Mouse (Mus musculus): ENCODE results near the gene Slc28a1.

The Slc28a1 gene

GRCm38 (mm10) chr7:81114555-81114954 lies at the start of gene Slc28a1:
Slc28a1 (plus strand) TSS chr7:81114799.
- DNase-seq (ENCODE audit: low spot score), result no peak

GRCm38 (mm10) chr7:81066714-81067113 lies 47.9 kb upstream of the Slc28a1 start:
- DNase-seq (ENCODE audit: low spot score), result no peak

- peak; percentile 46 for DNase-seq (ENCODE audit: low spot score)
Observed at GRCm38 (mm10) chr7:81072463-81072862, 42.1 kb upstream of the Slc28a1 start.

- no peak for DNase-seq (ENCODE audit: low spot score)
Observed at GRCm38 (mm10) chr7:81073273-81073672, 41.3 kb upstream of the Slc28a1 start.

GRCm38 (mm10) chr7:81074546-81074945 lies 40.1 kb upstream of the Slc28a1 start:
- DNase-seq (ENCODE audit: low spot score), result no peak

- DNase-seq (ENCODE audit: low spot score), result no peak
Observed at GRCm38 (mm10) chr7:81075299-81075698, 39.3 kb upstream of the Slc28a1 start.

GRCm38 (mm10) chr7:81075732-81076131 lies 38.9 kb upstream of the Slc28a1 start:
- DNase-seq (ENCODE audit: low spot score), result no peak

GRCm38 (mm10) chr7:81077009-81077408 lies 37.6 kb upstream of the Slc28a1 start:
- no peak for DNase-seq (ENCODE audit: low spot score)

- DNase-seq (ENCODE audit: low spot score), result no peak
Observed at GRCm38 (mm10) chr7:81078740-81079139, 35.9 kb upstream of the Slc28a1 start.

GRCm38 (mm10) chr7:81093420-81093965 lies 21.1 kb upstream of the Slc28a1 start:
- no peak for DNase-seq (ENCODE audit: low spot score)

GRCm38 (mm10) chr7:81094104-81094757 lies 20.4 kb upstream of the Slc28a1 start:
- no peak for DNase-seq (ENCODE audit: low spot score)

GRCm38 (mm10) chr7:81100341-81100740 lies 14.3 kb upstream of the Slc28a1 start:
- no peak for DNase-seq (ENCODE audit: low spot score)

- DNase-seq (ENCODE audit: low spot score), result no peak
Observed at GRCm38 (mm10) chr7:81102854-81103253, 11.7 kb upstream of the Slc28a1 start.

GRCm38 (mm10) chr7:81105525-81105924 lies 9.1 kb upstream of the Slc28a1 start:
- no peak for DNase-seq (ENCODE audit: low spot score)

GRCm38 (mm10) chr7:81108226-81108625 lies 6.4 kb upstream of the Slc28a1 start:
- DNase-seq (ENCODE audit: low spot score), result no peak

GRCm38 (mm10) chr7:81109717-81110651 lies 4.6 kb upstream of the Slc28a1 start:
- peak; percentile 26 for DNase-seq (ENCODE audit: low spot score)

- no peak for DNase-seq (ENCODE audit: low spot score)
Observed at GRCm38 (mm10) chr7:81110791-81111190, 3.8 kb upstream of the Slc28a1 start.

- DNase-seq (ENCODE audit: low spot score), result no peak
Observed at GRCm38 (mm10) chr7:81111729-81112128, 2.9 kb upstream of the Slc28a1 start.

GRCm38 (mm10) chr7:81112686-81113360 lies 1.8 kb upstream of the Slc28a1 start:
- peak; percentile 32 for DNase-seq (ENCODE audit: low spot score)

- no peak for DNase-seq (ENCODE audit: low spot score)
Observed at GRCm38 (mm10) chr7:81121099-81121498, 6.5 kb downstream of the Slc28a1 start.

GRCm38 (mm10) chr7:81122808-81123207 lies 8.2 kb downstream of the Slc28a1 start:
- no peak for DNase-seq (ENCODE audit: low spot score)

- DNase-seq (ENCODE audit: low spot score), result no peak
Observed at GRCm38 (mm10) chr7:81123553-81123952, 9.0 kb downstream of the Slc28a1 start.

All from ovary, postnatal 14 days (tissue).